Mouse (Mus musculus): ENCODE results near the gene Cfap97d1. TPM values are rescaled to one million over a fixed set of nuclear protein-coding genes. Genes with fewer than 3 reads are reported as not detected.
"Not testable (repeated sequence)": the region's sequence is repeated elsewhere in the genome, so short reads cannot be mapped to it uniquely, and the experiment has no call there.

Gene Cfap97d1
- polyA plus RNA-seq, 2 experiments = not detected

DNA sequence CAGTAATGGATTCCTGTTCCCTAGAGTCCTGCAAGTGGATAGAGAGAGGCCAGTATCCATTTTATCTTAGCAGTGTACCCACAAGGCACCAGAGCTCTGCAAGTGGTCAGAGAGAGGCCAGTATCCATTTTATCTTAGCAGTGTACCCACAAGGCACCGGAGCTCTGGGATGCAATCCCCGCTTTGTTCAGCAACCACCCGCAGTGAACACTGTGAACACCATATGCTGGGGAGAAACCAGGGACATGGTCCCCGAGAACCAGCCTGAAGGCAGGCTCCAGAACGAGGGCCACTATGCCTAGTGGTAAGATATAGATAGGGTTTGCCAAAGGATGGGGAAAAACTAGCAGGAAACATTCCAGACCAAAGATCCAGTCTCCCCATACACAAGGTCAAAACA is 4.9 kb upstream of the Cfap97d1 start:
- H3K4me2 ChIP-seq (ENCODE audit: low read depth) = no peak overlapping the region
- 76% methylated on average over 5 of the region's 5 CpGs for WGBS (ENCODE audit: insufficient replicate concordance)
- ATAC-seq (ENCODE audit: insufficient read depth) = no peak

DNA sequence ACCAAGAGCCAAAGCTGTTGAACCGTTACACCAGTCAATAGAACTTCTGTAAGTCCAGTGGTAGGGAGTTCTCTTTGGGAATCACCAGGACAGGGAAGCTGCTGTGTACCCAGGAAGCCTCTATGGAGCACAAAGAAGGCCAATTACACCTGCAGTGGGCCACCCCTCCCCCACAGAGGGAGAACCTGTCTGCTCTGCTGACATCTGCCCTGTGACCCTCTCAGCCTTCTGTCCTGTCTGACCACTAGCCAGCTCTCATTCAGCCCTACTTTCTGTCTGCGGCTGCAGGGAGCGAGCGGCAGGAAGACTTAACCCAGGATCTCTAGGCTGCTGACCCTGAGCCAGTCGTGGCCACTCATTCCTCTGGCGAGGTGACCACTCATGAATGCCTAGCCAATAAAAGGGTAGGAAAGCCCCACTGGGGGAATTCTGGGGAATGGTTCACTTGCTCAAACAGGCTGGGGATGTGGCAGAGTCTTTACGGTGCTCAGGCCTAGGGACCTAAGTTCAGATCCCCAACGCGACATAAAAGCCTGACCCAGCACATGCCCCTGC is 3.4 kb upstream of the Cfap97d1 start:
- ATAC-seq (ENCODE audit: insufficient read depth) (no peak), DNase-seq (ENCODE audit: low read depth in 3 of 3, low spot score in 3 of 3) (no peak)
- WGBS (ENCODE audit: insufficient replicate concordance) = 77% methylated on average over 9 of the region's 9 CpGs
- Histone ChIP-seq H3K4me2 (ENCODE audit: low read depth) (no peak overlapping the region), H3K27me3 (ENCODE audit: control insufficient read depth, insufficient read depth, low read length) (peaks cover 9% of the 10 kb centered on the region), H3K4me1 (replicated peaks; ENCODE audit: control insufficient read depth in 2 of 2, insufficient read depth in 2 of 2, low read length in 1 of 2) (peaks cover 4 to 6% of the 10 kb centered on the region in 2 experiments), H3K9me3 (ENCODE audit: control insufficient read depth, low read length) (no peaks in the 10 kb centered on the region), H3K36me3 (replicated peaks; ENCODE audit: control insufficient read depth, insufficient read depth, low read depth) (no peaks in the 10 kb centered on the region), H3K9ac (replicated peaks) (no peak overlapping the region), H3K27ac (no peak overlapping the region), H3K4me3 (ENCODE audit: insufficient read depth in 1 of 2, low read depth in 2 of 2, low read length in 2 of 2) (no peak overlapping the region)
- TF ChIP-seq CTCF (IDR thresholded peaks at IDR 0.05; ENCODE audit: low read depth) (no peak), EP300 (IDR thresholded peaks at IDR 0.05; ENCODE audit: low read depth) (no peak)

More for the DNA sequence above, 4.9 kb upstream of the Cfap97d1 start:
- Histone ChIP-seq H3K4me1 (replicated peaks; ENCODE audit: control insufficient read depth in 2 of 2, insufficient read depth in 2 of 2, low read length in 1 of 2) (peaks cover 3 to 6% of the 10 kb centered on the region in 2 experiments), H3K27ac (no peak overlapping the region), H3K27me3 (ENCODE audit: control insufficient read depth, insufficient read depth, low read length) (no peaks in the 10 kb centered on the region), H3K4me3 (ENCODE audit: insufficient read depth in 1 of 2, low read depth in 2 of 2, low read length in 2 of 2) (no peak overlapping the region), H3K36me3 (replicated peaks; ENCODE audit: control insufficient read depth, insufficient read depth, low read depth) (no peaks in the 10 kb centered on the region), H3K9me3 (ENCODE audit: control insufficient read depth, low read length) (no peaks in the 10 kb centered on the region), H3K9ac (replicated peaks) (no peak overlapping the region)
- no peak for TF ChIP-seq EP300 (IDR thresholded peaks at IDR 0.05; ENCODE audit: low read depth)
- TF ChIP-seq CTCF (IDR thresholded peaks at IDR 0.05; ENCODE audit: low read depth) = no peak
- no peak for DNase-seq (ENCODE audit: low read depth in 3 of 3, low spot score in 3 of 3)

DNA sequence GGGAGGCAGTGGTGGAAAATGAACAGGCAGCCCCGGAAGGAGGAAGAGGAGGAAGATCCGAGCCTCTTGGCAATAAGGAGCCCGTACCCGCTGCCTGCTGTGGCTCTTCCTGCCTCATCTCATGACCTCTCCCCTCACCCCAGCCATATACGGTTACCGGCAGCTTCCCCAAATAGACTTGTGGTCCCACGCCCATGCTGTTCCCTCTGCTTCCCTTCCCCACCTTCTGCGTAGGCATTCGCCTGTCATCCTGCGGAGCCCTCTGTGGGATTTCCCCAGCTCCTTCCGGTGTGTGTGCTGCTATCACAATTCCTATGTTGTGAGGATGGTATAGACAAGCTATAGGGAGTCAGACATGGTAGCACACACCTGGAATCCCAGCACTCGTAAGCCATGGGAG is 2.2 kb upstream of the Cfap97d1 start:
- no peak overlapping the region for H3K9ac ChIP-seq (replicated peaks)
- peaks cover 13% of the 10 kb centered on the region for H3K27me3 ChIP-seq (ENCODE audit: control insufficient read depth, insufficient read depth, low read length)
- H3K27ac ChIP-seq = no peak overlapping the region
- H3K4me1 ChIP-seq (replicated peaks; ENCODE audit: control insufficient read depth in 2 of 2, insufficient read depth in 2 of 2, low read length in 1 of 2) = peaks cover 4 to 9% of the 10 kb centered on the region in 2 experiments
- ATAC-seq (ENCODE audit: insufficient read depth) = no peak
- no peak for DNase-seq (ENCODE audit: low read depth in 3 of 3, low spot score in 3 of 3)
- TF ChIP-seq EP300 (IDR thresholded peaks at IDR 0.05; ENCODE audit: low read depth) (no peak), CTCF (IDR thresholded peaks at IDR 0.05; ENCODE audit: low read depth) (no peak)
- WGBS (ENCODE audit: insufficient replicate concordance) = 33% methylated on average over 12 of the region's 12 CpGs
- H3K36me3 ChIP-seq (replicated peaks; ENCODE audit: control insufficient read depth, insufficient read depth, low read depth) = no peaks in the 10 kb centered on the region
- no peak overlapping the region for H3K4me3 ChIP-seq (ENCODE audit: insufficient read depth in 1 of 2, low read depth in 2 of 2, low read length in 2 of 2)
- no peak overlapping the region for H3K4me2 ChIP-seq (ENCODE audit: low read depth)
- H3K9me3 ChIP-seq (ENCODE audit: control insufficient read depth, low read length) = no peaks in the 10 kb centered on the region

DNA sequence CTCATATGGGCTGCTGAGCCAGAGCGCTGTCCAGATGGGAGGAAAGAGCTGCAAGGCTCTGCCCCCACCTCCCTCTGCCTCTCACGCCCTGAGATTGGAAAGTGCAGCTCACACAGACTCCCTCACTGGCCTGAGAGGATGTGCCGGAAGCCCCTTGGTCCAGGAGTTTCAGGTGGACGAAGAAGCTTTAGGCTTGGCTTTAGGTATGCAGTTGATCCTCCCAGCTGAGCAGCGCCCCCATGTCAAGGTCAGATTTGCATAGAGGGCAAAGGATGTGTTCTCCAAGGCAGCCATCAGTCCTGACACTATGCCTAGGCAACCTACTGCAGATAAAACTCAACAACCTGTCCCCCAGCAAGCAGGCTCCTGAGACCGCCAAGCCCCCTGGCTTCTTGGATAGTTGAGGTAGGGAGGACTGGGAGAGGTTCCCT is 1.1 kb upstream of the Cfap97d1 start:
- WGBS (ENCODE audit: insufficient replicate concordance) = 49% methylated on average over 6 of the region's 6 CpGs
- 0 out of 4 replicates have a peak overlapping the region, but pooled peaks of 1 of the 2 experiments have one; percentile 26 for H3K4me3 ChIP-seq (ENCODE audit: insufficient read depth in 1 of 2, low read depth in 2 of 2, low read length in 2 of 2)

DNA sequence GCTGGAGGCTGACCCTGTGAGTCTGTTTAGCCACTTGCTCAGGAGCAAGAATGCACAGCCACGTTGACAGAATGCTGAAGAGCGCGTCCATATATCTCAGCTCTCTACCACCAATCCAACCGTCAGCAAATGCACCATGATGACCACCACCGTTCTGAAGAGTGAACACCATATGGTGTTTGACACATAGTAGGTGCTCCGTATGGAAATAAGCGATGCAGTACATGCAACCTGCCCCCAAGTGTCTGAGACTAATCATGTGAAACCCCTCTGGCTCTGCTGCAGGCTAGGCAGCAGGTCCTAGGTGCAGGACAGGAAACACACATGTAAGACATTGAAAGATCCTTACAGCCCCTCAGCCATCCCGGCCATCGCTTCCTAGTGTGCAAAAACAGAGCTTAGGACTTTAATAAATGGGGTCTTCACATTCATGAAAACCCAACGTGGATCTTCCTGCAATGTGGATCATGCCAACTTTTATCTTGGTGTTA is 603 bp upstream of the Cfap97d1 start:
- Histone ChIP-seq H3K4me2 (ENCODE audit: low read depth) (peak overlapping the region; percentile 83), H3K9me3 (ENCODE audit: control insufficient read depth, low read length) (no peaks in the 10 kb centered on the region), H3K4me1 (replicated peaks; ENCODE audit: control insufficient read depth in 2 of 2, insufficient read depth in 2 of 2, low read length in 1 of 2) (peaks cover 4 to 9% of the 10 kb centered on the region in 2 experiments), H3K27ac (no peak overlapping the region), H3K4me3 (ENCODE audit: insufficient read depth in 1 of 2, low read depth in 2 of 2, low read length in 2 of 2) (peak overlapping the region in 1 of 2 experiments; percentile 26; a peak in 1 of 4 replicates), H3K9ac (replicated peaks) (no peak overlapping the region), H3K36me3 (replicated peaks; ENCODE audit: control insufficient read depth, insufficient read depth, low read depth) (no peaks in the 10 kb centered on the region), H3K27me3 (ENCODE audit: control insufficient read depth, insufficient read depth, low read length) (peaks cover 13% of the 10 kb centered on the region)
- TF ChIP-seq CTCF (IDR thresholded peaks at IDR 0.05; ENCODE audit: low read depth) (no peak), EP300 (IDR thresholded peaks at IDR 0.05; ENCODE audit: low read depth) (no peak)
- ATAC-seq (ENCODE audit: insufficient read depth) (no peak), DNase-seq (ENCODE audit: low read depth in 3 of 3, low spot score in 3 of 3) (no peak)
- WGBS (ENCODE audit: insufficient replicate concordance) = 30% methylated on average over 10 of the region's 10 CpGs

More for the DNA sequence above, 1.1 kb upstream of the Cfap97d1 start:
- ATAC-seq (ENCODE audit: insufficient read depth) (no peak), DNase-seq (ENCODE audit: low read depth in 3 of 3, low spot score in 3 of 3) (no peak)
- no peaks in the 10 kb centered on the region for H3K36me3 ChIP-seq (replicated peaks; ENCODE audit: control insufficient read depth, insufficient read depth, low read depth)
- H3K9ac ChIP-seq (replicated peaks) = no peak overlapping the region
- H3K4me1 ChIP-seq (replicated peaks; ENCODE audit: control insufficient read depth in 2 of 2, insufficient read depth in 2 of 2, low read length in 1 of 2) = peaks cover 4 to 9% of the 10 kb centered on the region in 2 experiments
- no peak overlapping the region for H3K27ac ChIP-seq
- H3K27me3 ChIP-seq (ENCODE audit: control insufficient read depth, insufficient read depth, low read length) = peaks cover 13% of the 10 kb centered on the region
- H3K4me2 ChIP-seq (ENCODE audit: low read depth) = peak overlapping the region; percentile 83; the same call in 1 of the 2 replicates
- no peak for TF ChIP-seq EP300 (IDR thresholded peaks at IDR 0.05; ENCODE audit: low read depth)
- TF ChIP-seq CTCF (IDR thresholded peaks at IDR 0.05; ENCODE audit: low read depth) = no peak
- no peaks in the 10 kb centered on the region for H3K9me3 ChIP-seq (ENCODE audit: control insufficient read depth, low read length)

DNA sequence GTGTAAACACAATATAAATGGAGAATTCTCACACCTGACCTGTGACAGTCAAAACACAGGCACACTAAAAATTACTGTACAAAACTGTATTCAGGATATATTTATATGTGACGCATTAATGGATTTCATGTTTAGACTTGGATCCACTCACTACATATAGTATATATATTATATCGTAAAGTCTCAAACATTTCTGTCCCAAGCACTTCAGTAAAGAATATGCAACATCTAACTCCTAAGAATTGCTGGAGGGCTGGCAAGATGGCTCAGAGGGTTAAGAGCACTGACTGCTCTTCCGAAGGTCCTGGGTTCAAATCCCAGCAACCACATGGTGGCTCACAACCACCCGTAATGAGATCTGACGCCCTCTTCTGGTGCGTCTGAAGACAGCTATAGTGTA is 1.4 kb downstream of the Cfap97d1 start:
- not testable (repeated sequence) for H3K4me1 ChIP-seq (replicated peaks; ENCODE audit: control insufficient read depth in 2 of 2, insufficient read depth in 2 of 2, low read length in 1 of 2); DNase-seq (ENCODE audit: low read depth in 3 of 3, low spot score in 3 of 3); ATAC-seq (ENCODE audit: insufficient read depth); H3K4me3 ChIP-seq (ENCODE audit: insufficient read depth in 1 of 2, low read depth in 2 of 2, low read length in 2 of 2); H3K4me2 ChIP-seq (ENCODE audit: low read depth); H3K9me3 ChIP-seq (ENCODE audit: control insufficient read depth, low read length); H3K9ac ChIP-seq (replicated peaks); H3K36me3 ChIP-seq (replicated peaks; ENCODE audit: control insufficient read depth, insufficient read depth, low read depth); H3K27ac ChIP-seq
- 53% methylated on average over 6 of the region's 6 CpGs for WGBS (ENCODE audit: insufficient replicate concordance)
- H3K27me3 ChIP-seq (ENCODE audit: control insufficient read depth, insufficient read depth, low read length) = peaks cover 13% of the 10 kb centered on the region
